Mouse (Mus musculus): ENCODE results near the gene Pik3c2a.

- TF ChIP-seq POLR2A (IDR thresholded peaks at IDR 0.05; ENCODE audit: extremely low read depth, insufficient read depth, low read length) = no peak
- no peak for TF ChIP-seq CTCF (IDR thresholded peaks at IDR 0.05; ENCODE audit: low read depth, low read length)
These were observed 155.3 kb downstream of the Pik3c2a start for GRCm38 (mm10) chr7:116287959-116288358.
